In the genomic region with DNA sequence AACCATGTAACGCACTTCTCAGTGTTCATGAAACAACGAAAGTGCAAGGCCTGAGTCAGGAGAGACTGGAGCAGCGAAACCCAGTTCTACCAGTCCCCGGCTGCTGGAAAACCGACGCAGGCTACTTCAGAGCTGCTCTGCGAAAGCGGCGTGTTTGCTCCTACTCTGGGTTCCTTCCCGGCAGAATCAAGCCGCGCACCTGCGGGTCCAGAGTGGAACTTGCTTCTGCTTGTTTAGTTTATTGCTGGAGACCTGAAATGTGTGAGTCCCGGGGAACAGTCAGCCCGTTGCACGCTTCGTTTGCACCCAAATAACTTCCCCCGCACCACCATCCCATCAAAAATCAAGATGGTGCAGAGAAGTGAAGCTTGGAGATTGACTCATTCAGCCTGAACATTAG, we compare ENCODE assay signal across 14 mouse cellular contexts. TPM values are rescaled to one million over a fixed set of nuclear protein-coding genes. Genes with fewer than 3 reads are reported as not detected.
DNase-seq lines count a peak whose midpoint lies in the region; ATAC-seq lines count a peak whose summit lies in the region.
"Had no signal": no experiment of that assay in that cellular context is flagged by ENCODE, and none has a peak within 500 bp of the region (broad histone marks: within the 10 kb centered on the region; RNA-seq: fewer than 3 reads in every experiment).

Gene Pax1 (plus strand): TSS at position 345 of the 400 bp plus-strand sequence.

- no peak within 1 kb of the TSS for H3K4me2 ChIP-seq in intestine, embryonic 14.5 days (ENCODE audit: low read length)
- H3K4me2 ChIP-seq in intestine, embryonic 16.5 days (ENCODE audit: low read depth, low read length) = no peak within 1 kb of the TSS
- H3K4me2 ChIP-seq: hindbrain, embryonic 14.5 days; liver, embryonic 15.5 days; midbrain, embryonic 12.5 days had no signal

- no peaks in the 10 kb centered on the region for H3K36me3 ChIP-seq in intestine, embryonic 14.5 days (ENCODE audit: control insufficient read depth, insufficient read depth, low read length)
- H3K36me3 ChIP-seq in intestine, embryonic 16.5 days (ENCODE audit: control insufficient read depth, insufficient read depth, low read length) = no peaks in the 10 kb centered on the region
- H3K36me3 ChIP-seq: liver, embryonic 15.5 days; midbrain, embryonic 12.5 days had no signal

- peaks cover 3% of the 10 kb centered on the region; the same call in 1 of the 2 replicates for H3K4me1 ChIP-seq in intestine, embryonic 14.5 days (replicated peaks; ENCODE audit: control insufficient read depth, insufficient read depth, low read length)
- no peaks in the 10 kb centered on the region for H3K4me1 ChIP-seq in intestine, embryonic 16.5 days (ENCODE audit: control insufficient read depth, insufficient read depth, low read length)
- H3K4me1 ChIP-seq: liver, embryonic 15.5 days had no signal

- 1% methylated on average over 18 of the region's 18 CpGs for WGBS in intestine, embryonic 14.5 days
- under 1% methylated on average over 18 of the region's 18 CpGs for WGBS in intestine, embryonic 16.5 days

- no peaks in the 10 kb centered on the region for H3K9me3 ChIP-seq in intestine, embryonic 14.5 days (ENCODE audit: control insufficient read depth, low read length)
- no peaks in the 10 kb centered on the region; the same call in 1 of the 2 replicates for H3K9me3 ChIP-seq in intestine, embryonic 16.5 days (ENCODE audit: control insufficient read depth, low read length)
- H3K9me3 ChIP-seq: liver, embryonic 15.5 days; midbrain, embryonic 12.5 days had no signal

- no peak within 1 kb of the TSS for H3K27ac ChIP-seq in intestine, embryonic 14.5 days (ENCODE audit: low read depth)
- H3K27ac ChIP-seq in intestine, embryonic 16.5 days (ENCODE audit: low read length) = no peak within 1 kb of the TSS
- H3K27ac ChIP-seq: hindbrain, embryonic 14.5 days; liver, embryonic 15.5 days; midbrain, embryonic 12.5 days had no signal

- peak; percentile 58 for DNase-seq in embryo, embryonic 11 days
- no peak for DNase-seq in embryo, embryonic 10 days (ENCODE audit: low spot score)
- DNase-seq in intestine, embryonic 14.5 days (ENCODE audit: low spot score) = peak; percentile 69
- no peak for DNase-seq in thymus, postnatal 0 days (ENCODE audit: low spot score)
- DNase-seq in thymus, postnatal 14 days = no peak
- DNase-seq in retina, postnatal 1 day = peak; percentile 28
- DNase-seq in gastrocnemius, postnatal 4 days (ENCODE audit: low spot score in 2 of 2) = no peak
- DNase-seq: adrenal gland, postnatal 25 days; cerebellum, adult 8-10 months had no signal

- ATAC-seq in intestine, embryonic 14.5 days (replicated peaks; ENCODE audit: low FRiP score, low TSS enrichment, low read depth) = no peak
- no peak for ATAC-seq in intestine, embryonic 16.5 days

- no peak within 1 kb of the TSS for H3K9ac ChIP-seq in intestine, embryonic 14.5 days (ENCODE audit: low read length)
- no peak within 1 kb of the TSS for H3K9ac ChIP-seq in intestine, embryonic 16.5 days (ENCODE audit: low read depth, low read length)
- H3K9ac ChIP-seq: hindbrain, embryonic 14.5 days; liver, embryonic 15.5 days; midbrain, embryonic 12.5 days had no signal

- peaks cover 97% of the 10 kb centered on the region for H3K27me3 ChIP-seq in intestine, embryonic 14.5 days (replicated peaks; ENCODE audit: control insufficient read depth, insufficient read depth, low read length)
- peaks cover 80% of the 10 kb centered on the region for H3K27me3 ChIP-seq in intestine, embryonic 16.5 days (replicated peaks; ENCODE audit: control insufficient read depth, insufficient read depth, low read length)

- H3K4me3 ChIP-seq in intestine, embryonic 14.5 days (ENCODE audit: low read depth, low read length) = no peak within 1 kb of the TSS
- H3K4me3 ChIP-seq in intestine, embryonic 16.5 days (ENCODE audit: low read length) = no peak within 1 kb of the TSS
- H3K4me3 ChIP-seq: liver, embryonic 15.5 days; midbrain, embryonic 12.5 days had no signal

RNA-seq across cellular contexts. Expression of gene Pax1, which starts in this region (rescaled TPM):
- polyA plus RNA-seq in intestine, embryonic 14.5 days (2014; fragmentation: Nextera tagmentation; extraction: Ambion mirVana) = not detected in 2 replicates
- polyA plus RNA-seq in intestine, embryonic 16.5 days (2015; fragmentation: Nextera tagmentation; extraction: Ambion mirVana) = 0.09 TPM in 1 of 2 replicates, not detected in the other
- polyA plus RNA-seq in thymus, postnatal 0 days (2015; fragmentation: Nextera tagmentation; extraction: Ambion mirVana) = 36.5 and 53.2 TPM in 2 replicates
- under 1 TPM; 0.39 to 0.49 TPM for total RNA-seq in gastrocnemius, postnatal 4 days (2021)
- total RNA-seq: adrenal gland, postnatal 25 days; layer of hippocampus, adult 8-10 months had no signal
- polyA plus RNA-seq: hindbrain, embryonic 14.5 days; liver, embryonic 15.5 days had no signal

Comparison
In these comparisons a context has a peak if more than half of its experiments do, and no peak if none do; other contexts are left out.
1. RNA of gene Pax1 (polyA plus RNA-seq): 36.5 to 53.2 TPM in thymus, postnatal 0 days; 0.09 TPM in intestine, embryonic 16.5 days and not detected in intestine, embryonic 14.5 days; every median in the first group is over 10 times any median in the second.
2. DNase-seq: peak in embryo, embryonic 11 days (single experiment) and retina, postnatal 1 day (single experiment); none in embryo, embryonic 10 days (single experiment), thymus, postnatal 0 days (single experiment), thymus, postnatal 14 days (single experiment) and gastrocnemius, postnatal 4 days (0 of 2).
3. Peak in DNase-seq in intestine, embryonic 14.5 days; RNA of the gene not detected or under 1 TPM.